Mouse (Mus musculus) lung, adult 2 months (tissue): ENCODE measurements at regions not wholly inside any gene's neighbourhood (a gene's known extent, or its start where the extent isn't known, plus 50 kb on each side); places are given as distances from the start of the nearest gene placed in this dataset.

Experiments
- CTCF ChIP-seq: fragments of 200-500 bp; IDR thresholded peaks from 2 replicates; pipeline ENCODE4 v1.5.1; 2011; ENCODE audit warnings: mild to moderate bottlenecking, low read length, control low read depth; ENCODE audit not compliant: insufficient read depth
- POLR2A ChIP-seq: fragments of 200-500 bp; IDR thresholded peaks from 2 replicates; pipeline ENCODE4 v1.6.1; 2011; ENCODE audit warnings: low read depth, mild to moderate bottlenecking, control low read depth, low read length, borderline replicate concordance; ENCODE audit errors: extremely low read depth

DNA sequence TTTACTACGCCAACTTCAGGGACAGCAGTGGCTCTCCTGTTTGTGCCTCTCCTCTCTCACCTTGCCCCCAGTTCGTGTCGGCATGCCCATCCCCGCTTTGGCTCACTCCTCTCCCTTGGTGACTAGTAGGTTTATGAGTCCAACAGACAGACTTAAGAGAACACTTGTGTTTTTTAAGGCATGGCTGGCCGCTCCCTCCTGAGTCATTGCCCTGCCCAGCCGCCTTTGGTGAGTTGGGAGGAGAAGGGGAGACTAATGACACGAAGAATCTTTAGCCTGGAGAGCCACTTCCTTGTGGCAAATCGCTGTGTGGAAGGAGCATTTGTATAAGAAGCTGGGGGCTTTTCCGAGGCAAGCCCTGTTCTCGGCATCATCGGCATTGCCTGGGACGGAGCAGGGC lies 79.8 kb upstream of the Dlx2 start:
- TF ChIP-seq CTCF (no peak), POLR2A (no peak)
